Mouse (Mus musculus) right cerebral cortex, adult 2 months (tissue): ENCODE results near the gene Lypla2.
"Not testable (repeated sequence)": the region's sequence is repeated elsewhere in the genome, so short reads cannot be mapped to it uniquely, and the experiment has no call there.

Experiments
- DNase-seq, 2 experiments: peaks; one replicate each; pipeline ENCODE4 v3.0.0; 2021 to 2022; ENCODE audit warnings: low spot score in 2 of 2

Gene Lypla2

DNA sequence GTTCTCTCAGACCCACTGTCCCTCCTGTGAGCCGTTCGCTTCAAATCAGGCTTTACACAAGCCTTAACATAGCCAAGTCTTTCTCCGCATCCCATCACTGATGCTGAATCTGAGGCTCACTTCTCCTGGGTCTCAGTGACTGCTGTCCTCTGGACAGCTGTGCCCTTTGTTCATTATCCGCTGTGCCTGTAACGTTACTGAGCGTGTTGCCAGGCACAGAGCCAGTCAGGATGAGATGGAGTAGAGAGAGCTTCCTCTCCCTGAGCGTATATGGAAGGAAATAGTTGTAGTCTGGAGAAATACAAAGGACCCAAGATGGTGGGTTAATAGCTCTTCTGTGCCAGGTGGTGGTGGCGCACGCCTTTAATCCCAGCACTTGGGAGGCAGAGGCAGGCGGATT lies 23.0 kb downstream of the Lypla2 start:
- DNase-seq, result no peak

DNA sequence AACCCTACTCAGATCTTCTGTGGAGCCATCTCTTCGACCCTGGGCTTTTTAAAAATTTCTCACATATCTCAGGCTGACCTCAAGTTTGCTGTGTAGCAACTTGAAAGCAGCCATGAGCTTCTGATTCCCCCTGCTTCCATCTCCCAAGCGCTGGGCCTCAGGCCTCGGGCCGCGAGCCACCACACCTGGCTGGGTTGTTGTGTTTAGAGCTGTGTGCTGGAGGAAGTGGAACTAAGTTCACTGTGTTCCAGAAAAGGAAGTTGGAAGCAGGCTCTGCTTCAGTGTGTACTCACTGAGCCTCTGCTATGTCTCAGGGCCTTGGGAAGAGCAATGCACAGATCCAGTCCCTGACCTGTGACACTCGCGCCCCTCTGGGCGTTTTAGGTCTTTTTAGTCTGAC lies 24.3 kb downstream of the Lypla2 start:
- DNase-seq, result no peak

- peak; percentile 37 to 47 for DNase-seq
Measured at GRCm38 (mm10) chr4:135946659-135947301, 25.6 kb downstream of the Lypla2 start.

DNA sequence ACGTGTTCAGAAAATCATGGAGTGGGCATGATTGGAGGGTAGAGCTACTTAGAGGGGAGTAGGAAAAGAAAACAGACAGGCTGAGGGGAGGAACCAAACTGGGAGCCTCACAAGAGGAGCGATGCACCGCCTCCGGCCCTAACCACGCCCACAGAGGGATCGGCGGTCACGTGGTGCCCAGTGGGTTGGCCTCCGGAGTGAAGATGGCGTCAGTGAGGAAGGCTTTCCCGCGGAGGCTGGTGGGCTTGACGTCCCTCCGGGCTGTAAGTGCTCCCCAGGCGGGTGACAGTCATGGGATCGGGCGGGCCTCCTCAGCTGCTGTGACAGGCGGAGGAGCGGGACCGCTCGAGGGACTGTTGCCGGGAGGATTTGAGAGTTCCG lies 26.2 kb downstream of the Lypla2 start, which contains the start of gene Hmgcl:
Gene Hmgcl (plus strand): TSS at position 171 of the 381 bp plus-strand sequence.
- DNase-seq, result peak; percentile 95

DNA sequence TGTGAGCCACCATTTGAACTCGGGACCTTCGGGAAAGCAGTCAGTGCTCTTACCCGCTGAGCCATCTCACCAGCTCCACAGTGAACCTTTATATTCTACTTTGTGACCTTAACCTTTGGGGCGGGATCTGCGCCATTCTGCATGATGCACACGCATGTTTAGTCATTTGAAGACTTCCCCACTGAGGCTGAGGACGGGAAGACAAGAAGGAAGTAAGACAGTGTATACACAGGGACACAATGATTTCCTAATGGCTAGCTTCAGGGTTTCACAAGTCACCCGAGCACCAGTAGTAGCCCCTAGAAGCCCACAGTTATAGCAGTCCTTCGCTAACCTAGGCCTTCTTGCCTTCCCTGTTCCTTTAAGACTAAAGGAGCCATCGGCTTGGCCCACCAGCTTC lies 26.7 kb downstream of the Lypla2 start:
- no peak for DNase-seq

- no peak for DNase-seq
Measured at GRCm38 (mm10) chr4:135943389-135943788, 29.0 kb downstream of the Lypla2 start.

- no peak for DNase-seq
Measured at GRCm38 (mm10) chr4:135942193-135942592, 30.2 kb downstream of the Lypla2 start.

GRCm38 (mm10) chr4:135941026-135941425 lies 31.4 kb downstream of the Lypla2 start:
- not testable (repeated sequence) for DNase-seq

GRCm38 (mm10) chr4:135938858-135939257 lies 33.6 kb downstream of the Lypla2 start:
- no peak for DNase-seq

DNA sequence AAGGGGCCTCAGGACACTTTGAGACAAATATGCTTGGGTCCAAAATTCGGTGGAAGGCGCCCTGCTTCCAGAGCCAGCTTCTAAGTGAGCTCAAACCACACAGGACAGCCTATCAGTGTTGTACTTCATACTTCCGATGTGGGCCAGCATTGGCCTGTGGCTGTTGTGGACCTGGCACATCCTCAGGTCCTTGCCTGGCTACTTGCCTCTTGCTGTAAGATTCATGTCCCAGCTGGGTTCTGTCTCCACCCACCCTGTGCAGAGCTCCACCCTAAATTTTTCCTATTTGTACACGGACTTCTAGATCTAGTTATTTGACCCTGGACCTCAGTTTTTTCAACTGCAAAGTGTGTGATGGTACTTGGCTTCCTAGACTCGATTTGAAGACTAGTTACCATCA lies 36.9 kb downstream of the Lypla2 start:
- no peak for DNase-seq

DNA sequence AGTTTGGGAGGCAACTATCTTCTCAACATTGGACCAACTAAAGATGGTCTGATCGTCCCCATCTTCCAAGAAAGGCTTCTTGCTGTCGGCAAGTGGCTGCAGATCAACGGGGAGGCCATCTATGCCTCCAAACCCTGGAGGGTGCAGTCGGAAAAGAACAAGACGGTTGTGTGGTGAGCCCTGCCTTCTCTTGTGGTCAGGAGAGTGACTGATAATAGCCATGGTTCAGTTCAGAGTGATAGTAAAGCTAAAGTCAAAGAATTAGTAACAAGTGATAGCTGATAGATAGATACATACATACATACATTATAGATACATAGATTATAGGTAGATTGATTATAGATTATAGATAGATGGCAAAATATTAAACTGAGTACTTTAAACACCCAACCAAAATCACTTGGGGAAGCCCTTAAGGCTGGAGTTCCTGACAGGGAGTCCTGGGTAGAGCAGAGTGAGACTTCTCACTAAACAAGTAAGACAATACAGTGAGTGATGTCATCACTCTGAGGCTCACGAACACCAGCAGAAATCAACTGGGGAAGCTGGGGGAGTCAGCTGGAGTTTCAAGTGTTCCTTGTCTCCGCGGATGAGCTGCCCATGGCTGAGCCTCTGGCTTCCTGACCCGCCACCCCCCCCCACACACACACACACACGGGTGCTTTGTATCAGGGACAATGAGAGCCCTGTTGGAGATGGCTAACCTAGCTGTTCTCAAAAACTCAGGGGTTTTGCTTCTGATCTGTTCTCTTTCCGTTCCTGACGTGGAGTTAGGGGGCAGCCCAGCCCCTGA lies 37.5 kb downstream of the Lypla2 start:
- no peak for DNase-seq

DNA sequence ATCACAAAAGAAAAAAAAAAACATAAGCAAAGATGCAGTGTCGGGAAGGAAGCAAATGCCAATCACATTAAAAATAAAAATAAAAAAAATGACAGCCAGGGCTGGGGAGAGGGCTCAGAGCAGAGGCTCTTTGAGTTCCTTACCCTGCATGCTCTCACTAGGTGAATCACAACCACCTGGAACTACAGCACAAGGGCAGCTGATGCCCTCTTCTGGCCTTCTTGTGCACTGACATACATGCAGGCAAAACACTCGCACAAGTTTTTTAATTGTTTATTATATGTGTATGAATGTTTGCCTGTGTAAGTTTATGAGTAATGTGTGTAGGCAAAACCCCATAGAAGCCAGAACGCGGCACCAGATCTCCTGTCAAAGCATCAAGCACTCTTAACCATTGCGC lies 40.6 kb downstream of the Lypla2 start:
- DNase-seq, result no peak

GRCm38 (mm10) chr4:135930239-135930638 lies 42.2 kb downstream of the Lypla2 start:
- no peak for DNase-seq

- DNase-seq, result no peak
Measured at GRCm38 (mm10) chr4:135929828-135930227, 42.6 kb downstream of the Lypla2 start.

- no peak for DNase-seq
Measured at GRCm38 (mm10) chr4:135929405-135929804, 43.0 kb downstream of the Lypla2 start.

DNA sequence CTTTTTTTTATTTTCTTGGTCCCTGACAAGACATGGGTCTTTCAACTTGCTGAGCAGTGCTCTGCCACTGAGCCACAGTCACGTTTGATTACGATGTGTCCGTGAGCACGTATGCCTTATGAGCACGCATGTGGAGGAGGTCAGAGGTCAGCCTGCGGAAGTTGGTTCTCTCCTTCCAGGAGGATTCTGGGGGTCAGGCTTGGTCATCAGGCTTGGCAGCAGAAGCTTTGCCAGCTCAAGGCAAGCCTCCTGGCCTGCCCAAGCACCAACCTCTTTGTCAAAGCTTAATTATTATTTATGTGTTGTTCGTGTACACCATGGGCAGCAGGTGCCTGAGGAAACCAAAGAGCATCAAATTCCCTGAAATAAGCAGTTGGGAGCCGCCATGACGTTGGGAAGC lies 44.0 kb downstream of the Lypla2 start:
- DNase-seq, result no peak

DNA sequence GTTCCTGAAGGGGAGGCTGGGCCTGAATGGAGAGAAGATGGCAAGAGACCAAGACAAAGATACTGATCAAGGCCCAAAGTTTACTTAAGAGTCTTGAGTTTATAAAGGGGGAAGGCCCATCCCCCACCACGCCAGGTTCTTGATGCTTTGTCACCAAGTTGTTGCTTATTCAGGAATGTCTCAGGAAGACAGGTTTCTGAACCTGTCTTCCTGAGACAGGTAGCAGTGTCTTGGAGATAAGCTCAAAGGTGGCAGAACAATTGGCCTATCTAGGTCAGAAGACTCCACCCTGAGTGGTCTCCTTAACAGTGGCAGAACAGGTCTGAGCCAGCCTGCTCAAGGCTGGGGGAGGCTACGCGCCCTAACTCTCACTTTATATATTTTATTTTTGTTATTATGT lies 45.6 kb downstream of the Lypla2 start:
- DNase-seq, result no peak

DNA sequence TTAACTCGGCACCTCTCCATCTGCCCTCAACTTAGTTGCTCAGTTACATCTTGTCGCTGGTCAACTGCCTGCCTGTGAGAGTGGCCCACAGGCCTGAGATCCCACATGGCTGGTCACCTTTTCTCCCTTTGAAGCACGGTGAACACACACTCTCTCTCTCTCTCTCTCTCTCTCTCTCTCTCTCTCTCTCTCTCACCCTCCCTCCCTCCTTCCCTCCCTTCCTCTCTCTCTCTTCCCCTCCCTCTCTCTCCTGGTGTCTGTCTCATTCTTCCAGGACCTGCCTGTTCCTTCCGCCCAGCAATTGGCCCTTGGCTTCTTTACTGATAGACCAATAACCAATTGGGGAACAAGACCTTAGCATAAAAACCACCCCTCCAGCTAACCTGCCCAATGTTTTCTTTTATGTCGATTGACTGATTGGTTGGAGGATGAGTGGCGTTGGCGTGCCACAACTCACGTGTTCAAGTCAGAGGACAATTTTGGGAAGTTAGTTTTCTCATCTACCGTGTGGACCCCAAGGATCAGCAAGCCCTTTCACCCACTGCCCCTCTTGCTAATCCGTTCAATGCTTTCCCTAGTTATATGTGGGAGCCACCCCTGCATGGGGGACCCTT lies 46.1 kb downstream of the Lypla2 start:
- DNase-seq, result no peak

DNA sequence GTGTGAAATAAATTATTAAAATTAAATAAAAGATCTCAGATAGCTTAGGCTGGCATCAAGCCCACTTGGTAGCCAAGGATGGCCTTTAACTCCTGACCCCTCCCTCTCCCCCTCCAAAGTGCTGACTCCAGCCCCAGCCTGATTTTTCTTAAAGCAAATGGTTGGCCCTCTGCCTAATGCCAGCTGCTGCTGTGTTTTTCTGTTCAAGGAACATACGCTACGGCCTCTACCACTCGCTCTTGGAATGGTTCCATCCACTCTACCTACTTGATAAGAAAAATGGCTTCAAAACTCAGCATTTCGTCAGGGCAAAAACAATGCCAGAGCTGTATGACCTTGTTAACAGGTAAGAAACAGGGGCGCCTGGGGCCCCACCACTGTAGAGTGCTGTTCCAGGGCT lies 47.1 kb downstream of the Lypla2 start:
- no peak for DNase-seq

DNA sequence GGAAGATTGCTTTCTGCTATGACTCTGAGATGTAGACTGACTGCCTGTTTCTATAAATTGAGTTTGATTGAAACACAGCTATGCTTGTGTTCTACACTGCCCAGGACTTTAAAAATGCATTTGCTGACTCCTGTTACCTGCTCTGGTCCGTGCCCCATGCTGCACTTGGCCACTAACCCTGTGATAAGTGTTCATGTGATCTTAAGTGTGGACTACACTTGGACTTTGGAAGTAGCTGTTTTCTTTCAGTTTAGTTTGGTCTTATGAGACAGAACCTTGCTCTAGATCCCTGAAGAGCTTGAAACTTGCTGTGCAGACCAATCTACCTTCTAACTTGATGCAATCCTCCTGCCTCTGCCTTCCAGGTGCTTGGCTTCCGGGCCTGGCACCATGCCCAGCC lies 48.0 kb downstream of the Lypla2 start:
- no peak for DNase-seq

DNA sequence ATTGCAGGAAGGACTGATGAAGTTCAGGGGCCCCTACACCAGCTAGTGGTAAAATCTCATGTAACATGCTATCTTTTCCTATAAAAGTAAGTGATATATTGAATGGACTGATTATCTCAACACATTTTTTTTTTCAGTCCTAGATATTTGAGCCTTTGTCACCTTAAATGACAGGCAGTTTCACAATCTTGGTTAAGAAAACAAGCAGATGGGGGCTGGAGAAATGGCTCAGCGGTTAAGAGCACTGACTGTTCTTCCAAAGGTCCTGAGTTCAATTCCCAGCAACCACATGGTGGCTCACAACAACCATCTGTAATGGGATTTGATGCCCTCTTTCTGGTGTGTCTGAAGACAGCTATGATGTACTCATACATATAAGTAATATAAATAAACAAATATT lies 50.2 kb downstream of the Lypla2 start:
- DNase-seq, result no peak

- no peak for DNase-seq
Measured at GRCm38 (mm10) chr4:135921257-135922120, 50.9 kb downstream of the Lypla2 start.
